Mouse (Mus musculus) induced T-regulatory cell, adult 2 months (primary cell): ENCODE measurements around the gene Trim7.
"Not testable (repeated sequence)": the region's sequence is repeated elsewhere in the genome, so short reads cannot be mapped to it uniquely, and the experiment has no call there.

ENCODE experiments used
- DNase-seq: peaks from one replicate; pipeline ENCODE4 v3.0.0-alpha.2; 2012; ENCODE audit warnings: low read depth

The Trim7 gene

DNA sequence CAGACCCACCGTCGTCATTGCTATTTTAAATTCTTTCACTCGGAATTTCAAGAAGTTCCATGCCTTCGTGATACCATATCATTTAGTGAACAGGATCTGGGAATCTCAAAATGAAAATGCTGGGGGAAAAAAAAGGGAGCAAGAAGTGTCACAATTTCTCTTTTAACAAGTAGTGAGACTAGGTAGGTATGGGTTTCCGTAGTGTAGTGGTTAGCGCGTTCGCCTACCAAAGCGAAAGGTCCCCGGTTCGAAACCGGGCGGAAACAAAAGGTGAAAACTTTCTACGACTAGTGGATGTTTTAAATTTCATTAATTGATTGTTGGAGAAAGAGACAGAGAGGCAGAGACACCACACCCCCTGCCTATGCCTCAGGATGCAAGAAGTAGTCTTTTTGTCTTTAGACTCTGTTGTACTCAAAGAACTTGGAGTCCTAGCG lies 2.4 kb upstream of the Trim7 start:
- DNase-seq, result peak; percentile 94

- peak; percentile 50 for DNase-seq
Observed at GRCm38 (mm10) chr11:48824311-48824830, 1.6 kb upstream of the Trim7 start.

DNA sequence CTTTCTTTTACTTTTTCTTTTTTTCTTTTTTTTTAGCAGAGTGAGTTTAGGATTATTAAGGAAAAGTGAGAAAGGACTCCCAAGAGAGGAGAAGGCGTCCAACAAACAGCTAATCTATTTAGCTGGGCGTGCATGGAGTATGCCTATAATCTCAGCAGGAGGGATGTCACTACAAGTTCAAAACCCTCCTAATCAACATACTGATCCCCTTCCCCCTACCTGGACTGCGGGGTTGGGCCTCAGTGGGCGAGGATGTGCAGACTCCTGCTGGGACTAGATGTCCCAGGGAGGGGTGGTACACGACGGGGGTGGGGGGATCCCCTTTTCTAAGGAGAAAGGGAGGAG lies 784 bp downstream of the Trim7 start:
- DNase-seq, result peak; percentile 56

- DNase-seq, result no peak
Observed at GRCm38 (mm10) chr11:48827926-48828325, 2.0 kb downstream of the Trim7 start.

- DNase-seq, result no peak
Observed at GRCm38 (mm10) chr11:48830279-48830678, 4.3 kb downstream of the Trim7 start.

DNA sequence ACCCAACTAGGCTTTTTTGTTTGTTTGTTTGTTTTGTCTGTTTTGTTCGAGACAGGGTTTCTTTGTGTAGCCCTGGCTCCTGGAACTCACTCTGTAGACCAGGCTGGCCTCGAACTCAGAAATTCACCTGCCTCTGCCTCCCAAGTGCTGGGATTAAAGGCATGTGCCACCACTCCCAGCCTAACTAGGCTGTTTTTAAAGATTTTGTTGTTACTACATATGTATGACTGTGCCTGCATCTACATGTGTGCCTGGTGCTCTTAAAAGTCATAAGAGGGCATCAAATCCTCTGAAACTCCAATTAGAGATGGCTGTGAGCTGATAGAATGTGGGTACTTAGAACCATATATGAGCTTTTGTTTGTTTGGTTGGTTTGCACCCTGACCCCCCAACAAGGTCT lies 5.3 kb downstream of the Trim7 start:
- no peak for DNase-seq

DNA sequence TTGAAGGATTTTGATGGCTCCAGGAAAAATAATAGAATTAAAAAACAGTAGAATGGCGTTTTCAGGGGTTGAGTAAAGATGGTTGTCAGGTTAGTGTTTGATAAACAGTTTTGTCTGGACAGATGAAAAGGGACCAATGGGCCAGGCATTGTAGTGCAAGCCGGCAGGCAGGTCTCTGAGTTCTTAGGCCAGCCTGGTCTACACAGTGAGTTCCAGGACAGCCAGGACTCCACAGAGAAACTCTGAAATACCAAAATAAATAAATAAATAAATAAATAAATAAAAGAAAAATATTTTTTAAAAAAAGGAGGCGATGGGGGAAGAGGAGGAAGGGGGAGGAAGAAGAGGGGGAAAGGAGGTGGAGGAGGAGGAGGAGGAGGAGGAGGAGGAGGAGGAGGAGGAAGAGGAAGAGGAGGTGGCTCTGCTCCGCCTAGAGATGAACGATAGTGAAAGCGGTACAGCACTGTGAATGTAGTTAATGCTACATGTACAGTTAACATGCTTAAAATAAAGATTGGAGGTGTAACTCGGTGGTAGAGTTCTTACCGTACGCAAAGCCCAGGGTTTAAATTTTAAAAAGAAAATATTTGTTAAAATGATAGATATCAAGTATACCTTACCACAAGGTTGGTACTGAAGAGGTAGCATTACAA lies 7.3 kb downstream of the Trim7 start:
- peak; percentile 34 for DNase-seq

DNA sequence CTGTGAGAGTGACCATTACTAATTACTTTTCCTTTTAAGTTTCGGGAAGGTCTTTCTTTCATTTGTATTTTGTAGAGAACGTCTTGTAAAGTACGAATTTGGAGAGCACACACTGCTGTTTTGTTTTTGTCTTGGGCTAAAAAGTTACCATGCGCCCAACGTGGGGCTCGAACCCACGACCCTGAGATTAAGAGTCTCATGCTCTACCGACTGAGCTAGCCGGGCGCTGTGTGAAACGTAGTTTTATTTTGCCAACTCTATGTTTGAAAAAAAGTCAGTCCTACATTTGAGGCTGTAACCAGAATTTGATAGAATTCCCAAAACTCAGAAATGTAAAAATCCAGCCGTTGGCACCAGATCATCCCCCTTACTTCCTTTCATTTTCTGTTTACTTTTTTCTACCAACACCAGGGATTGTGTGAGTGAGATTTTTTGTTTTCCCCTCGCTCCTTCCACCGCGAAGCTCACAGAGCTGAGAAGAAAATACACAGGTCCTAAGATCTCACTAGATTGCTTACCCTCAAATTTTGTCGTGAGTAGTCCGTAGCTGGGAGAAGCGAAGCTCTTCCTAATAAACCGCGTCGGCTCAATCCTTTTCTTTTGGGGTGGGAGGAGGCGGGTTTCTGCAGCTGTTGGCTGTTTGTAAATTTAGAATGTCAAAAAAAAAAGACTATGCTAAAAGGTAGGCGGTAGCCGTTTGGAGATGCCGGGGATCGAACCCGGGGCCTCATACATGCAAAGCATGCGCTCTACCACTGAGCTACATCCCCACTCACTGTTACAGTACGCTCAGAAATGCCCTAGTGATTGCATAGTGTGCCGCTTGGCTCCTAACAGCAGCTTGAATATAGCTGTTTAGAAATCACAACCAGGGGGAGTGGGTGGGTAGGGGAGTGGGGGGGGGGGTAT lies 8.0 kb downstream of the Trim7 start:
- DNase-seq, result peak; percentile 96

DNA sequence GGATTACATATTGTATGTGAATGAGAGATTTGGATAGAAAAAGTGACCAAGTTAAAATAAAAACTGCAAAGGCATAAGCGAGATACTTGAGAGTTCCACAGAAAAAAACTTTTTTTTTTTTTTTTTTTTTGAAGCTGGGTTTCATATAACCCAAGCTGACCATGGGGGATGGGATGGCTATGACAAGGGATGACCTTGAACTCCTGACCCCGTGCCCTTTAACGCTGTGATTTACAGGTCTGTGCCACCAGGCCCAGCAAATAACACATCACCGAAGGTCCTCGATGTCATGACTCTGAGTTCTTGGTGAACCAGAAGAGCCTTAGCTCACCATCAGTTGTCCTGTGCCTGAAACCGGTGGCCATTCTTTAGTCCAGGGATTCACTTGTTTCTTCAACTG lies 10.0 kb downstream of the Trim7 start:
- no peak for DNase-seq

DNA sequence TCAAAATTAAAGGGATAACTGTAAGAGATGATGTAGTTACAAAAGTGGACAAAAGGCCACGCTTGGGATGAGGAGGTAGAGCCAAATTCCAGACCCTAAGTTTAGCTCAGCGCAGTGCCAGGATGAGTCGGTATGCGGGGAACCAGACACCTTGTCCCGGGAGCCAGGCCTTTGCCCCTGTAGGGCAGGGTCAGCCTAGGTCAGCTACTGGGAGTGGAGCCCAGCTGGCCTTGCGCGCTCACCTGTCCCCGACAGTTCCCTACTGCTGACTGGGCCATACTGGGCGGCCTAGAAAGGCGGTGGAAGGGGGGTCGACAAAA lies 11.0 kb downstream of the Trim7 start:
- no peak for DNase-seq

- peak; percentile 72 for DNase-seq
Observed at GRCm38 (mm10) chr11:48837310-48838180, 11.6 kb downstream of the Trim7 start.

DNA sequence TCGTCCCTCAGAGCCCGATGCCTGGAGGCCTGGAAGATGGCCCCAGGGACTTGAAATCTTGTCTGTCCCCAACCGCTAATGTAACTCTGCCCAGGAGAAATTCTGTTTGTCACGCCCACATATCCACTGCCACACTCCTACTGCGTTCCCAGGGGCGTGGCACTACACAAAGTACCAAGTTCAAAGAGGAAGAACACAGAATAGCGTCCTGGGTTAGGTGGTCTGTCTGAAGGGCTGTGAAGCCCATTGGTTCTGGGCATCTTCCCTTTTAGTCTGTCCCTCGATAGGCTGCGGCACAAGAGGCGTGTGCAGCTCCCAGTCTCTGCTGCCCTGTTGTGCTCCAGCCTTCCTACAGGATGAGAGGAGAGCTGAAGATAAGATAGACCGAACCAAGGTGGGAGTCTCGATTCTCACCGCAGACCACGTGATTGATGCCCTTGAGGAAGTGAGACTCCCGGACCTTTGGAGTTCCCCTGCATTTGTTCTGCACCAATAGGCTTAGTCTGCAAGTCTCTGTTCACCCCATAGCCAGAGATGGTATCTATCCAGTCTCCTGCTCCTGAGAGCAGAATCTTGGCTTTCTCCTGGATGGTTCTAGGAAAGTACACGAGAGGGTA lies 12.3 kb downstream of the Trim7 start:
- peak; percentile 75 for DNase-seq

DNA sequence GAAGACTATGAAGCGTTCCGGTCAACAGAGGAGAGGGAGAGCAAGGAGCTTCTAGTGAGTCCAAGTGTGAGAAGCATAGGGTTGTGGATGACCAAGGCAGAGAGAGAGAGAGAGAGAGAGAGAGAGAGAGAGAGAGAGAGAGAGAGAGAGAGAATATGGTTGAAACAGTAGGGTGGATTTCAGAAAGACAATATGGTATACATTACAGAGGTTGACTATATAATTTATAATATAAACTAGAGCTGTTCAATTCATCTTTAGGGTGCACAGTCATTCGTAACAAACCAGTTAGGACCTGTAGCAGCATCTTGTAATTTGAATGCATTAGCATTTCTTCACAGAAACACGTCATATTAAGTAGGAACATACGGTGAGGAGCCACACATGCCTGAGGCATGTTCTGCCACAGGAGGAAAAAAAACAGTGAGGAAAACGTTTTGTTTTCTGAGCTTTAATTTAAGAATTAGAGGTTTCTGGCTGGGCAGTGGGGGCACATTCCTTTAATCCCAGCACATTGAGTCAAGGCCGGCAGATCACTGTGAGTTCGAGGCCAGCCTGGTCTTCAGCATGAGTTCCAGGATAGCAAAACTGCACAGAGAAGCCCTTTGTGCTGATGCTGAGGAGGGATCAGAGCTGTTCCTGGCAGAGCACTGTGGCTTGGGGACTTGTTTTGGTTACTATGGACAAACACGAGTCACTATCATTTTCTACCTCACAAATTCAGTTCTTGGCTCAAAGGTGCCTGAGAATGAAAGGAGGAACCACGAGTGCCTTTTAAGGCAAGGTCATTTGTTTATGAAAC lies 13.1 kb downstream of the Trim7 start:
- DNase-seq, result no peak

GRCm38 (mm10) chr11:48840805-48841204 lies 14.9 kb downstream of the Trim7 start:
- no peak for DNase-seq

DNA sequence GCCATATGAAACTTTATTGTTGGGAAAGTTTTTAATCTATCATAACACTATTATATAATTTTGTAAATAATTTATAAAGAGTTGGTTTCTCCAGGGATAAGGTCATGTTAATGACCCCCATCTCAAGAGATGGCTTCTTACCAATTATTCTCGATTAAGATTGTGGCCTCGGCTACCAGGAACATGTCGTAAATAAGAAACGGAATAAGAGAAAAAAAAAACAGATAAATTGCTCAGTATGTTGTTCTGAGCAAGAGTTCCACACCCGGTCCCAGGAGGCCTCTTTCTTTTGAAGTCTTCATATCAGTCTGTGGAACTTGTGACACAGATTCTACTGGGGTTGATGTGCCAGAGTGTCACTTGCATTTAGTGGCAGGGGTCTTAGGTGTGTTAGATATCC lies 15.3 kb downstream of the Trim7 start:
- DNase-seq, result no peak

DNA sequence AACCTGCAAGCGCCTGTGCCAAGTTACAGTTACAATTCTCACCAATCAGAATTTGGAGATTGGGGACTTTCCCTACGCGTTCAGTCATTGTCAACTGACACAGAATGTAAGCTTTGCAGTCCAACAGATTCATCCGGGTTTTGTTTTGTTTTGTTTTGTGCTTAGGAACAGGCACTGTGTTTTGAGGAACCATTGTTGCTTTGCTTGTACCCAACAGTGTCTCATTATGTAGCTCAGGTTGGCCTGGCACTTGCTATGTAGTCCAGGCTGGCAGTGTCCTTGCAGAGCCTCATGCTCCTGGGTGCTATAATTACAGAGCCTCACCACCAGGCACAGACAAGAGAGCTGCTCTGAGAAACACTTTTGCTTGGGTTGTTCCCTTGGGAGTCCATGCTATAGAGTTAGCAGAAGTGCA lies 16.4 kb downstream of the Trim7 start:
- DNase-seq, result peak; percentile 72

GRCm38 (mm10) chr11:48843202-48843601 lies 17.3 kb downstream of the Trim7 start:
- no peak for DNase-seq

DNA sequence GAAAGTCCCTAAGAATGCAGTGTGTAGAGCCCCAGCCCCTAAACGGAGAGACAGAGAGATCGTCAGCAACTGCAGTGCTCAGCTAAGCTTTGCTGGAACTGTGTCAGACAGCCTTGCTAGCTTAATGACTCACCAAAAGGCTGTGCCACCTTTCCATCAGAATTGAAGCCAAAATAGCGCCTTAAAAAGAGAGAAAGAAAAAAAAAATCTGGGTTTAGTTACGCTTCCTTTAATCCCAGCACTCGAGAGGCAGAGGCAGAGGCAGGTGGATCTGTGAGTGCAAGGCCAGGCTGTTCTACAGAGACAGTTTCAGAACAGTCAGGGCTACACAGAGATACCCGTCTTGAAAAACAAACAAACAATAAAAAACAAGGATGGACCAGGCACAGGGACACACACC lies 18.4 kb downstream of the Trim7 start:
- DNase-seq, result no peak

GRCm38 (mm10) chr11:48845244-48845815 lies 19.4 kb downstream of the Trim7 start:
- DNase-seq, result no peak

DNA sequence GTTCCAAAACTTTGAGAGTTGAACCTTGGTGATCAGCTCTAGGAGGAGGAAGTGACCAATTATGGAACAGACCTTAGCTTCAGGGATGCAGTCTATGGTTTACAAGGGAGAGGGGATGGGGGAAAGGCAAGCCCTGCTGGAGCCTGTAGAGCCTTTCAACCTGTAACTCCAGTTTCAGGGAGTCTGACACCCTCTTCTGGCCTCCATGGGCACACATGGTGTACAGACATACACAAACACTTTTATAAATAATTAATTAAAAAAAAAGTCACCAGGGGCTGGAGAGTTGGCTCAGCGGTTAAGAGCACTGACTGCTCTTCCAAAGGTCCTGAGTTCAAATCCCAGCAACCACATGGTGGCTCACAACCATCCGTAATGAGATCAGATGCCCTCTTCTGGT lies 20.4 kb downstream of the Trim7 start:
- DNase-seq, result not testable (repeated sequence)

GRCm38 (mm10) chr11:48846881-48847280 lies 20.9 kb downstream of the Trim7 start:
- DNase-seq, result no peak
